ENCODE assay signal across 23 mouse cellular contexts in genomic region chr9:57867236-57867635, GRCm38 (mm10). TPM values are rescaled to one million over a fixed set of nuclear protein-coding genes. Genes with fewer than 3 reads are reported as not detected.
DNase-seq lines count a peak whose midpoint lies in the region; ATAC-seq and TF ChIP-seq lines count a peak whose summit lies in the region.
"Had no signal": no experiment of that assay in that cellular context is flagged by ENCODE, and none has a peak within 500 bp of the region (broad histone marks: within the 10 kb centered on the region; RNA-seq: fewer than 3 reads in every experiment).

No protein-coding gene starts in this region.

- no peak overlapping the region for H3K9ac ChIP-seq in forebrain, postnatal 0 days
- no peak overlapping the region for H3K9ac ChIP-seq in forebrain, embryonic 15.5 days (replicated peaks)
- H3K9ac ChIP-seq in liver, embryonic 11.5 days (ENCODE audit: low read depth, low read length), result no peak overlapping the region
- no peak overlapping the region for H3K9ac ChIP-seq in liver, postnatal 0 days (replicated peaks)
- H3K9ac ChIP-seq: forebrain, embryonic 13.5 days; hindbrain, embryonic 14.5 days; intestine, embryonic 15.5 days had no signal

- no peaks in the 10 kb centered on the region for H3K36me3 ChIP-seq in forebrain, postnatal 0 days (ENCODE audit: insufficient read depth)
- no peaks in the 10 kb centered on the region for H3K36me3 ChIP-seq in forebrain, embryonic 15.5 days
- no peaks in the 10 kb centered on the region for H3K36me3 ChIP-seq in liver, embryonic 11.5 days (ENCODE audit: control insufficient read depth, insufficient read depth, low read length)
- no peaks in the 10 kb centered on the region for H3K36me3 ChIP-seq in liver, postnatal 0 days (replicated peaks; ENCODE audit: insufficient read depth, low read length)
- H3K36me3 ChIP-seq: G1E; intestine, embryonic 15.5 days had no signal

- no peak; the same call in 1 of the 2 replicates for ATAC-seq in forebrain, postnatal 0 days
- ATAC-seq in forebrain, embryonic 15.5 days (replicated peaks), result no peak
- ATAC-seq in liver, embryonic 11.5 days (replicated peaks; ENCODE audit: low FRiP score), result no peak
- ATAC-seq in liver, postnatal 0 days, result no peak
- ATAC-seq: forebrain, embryonic 13.5 days; intestine, embryonic 15.5 days; midbrain, embryonic 16.5 days had no signal

- TF ChIP-seq EP300 in liver, postnatal 0 days (IDR thresholded peaks at IDR 0.05; ENCODE audit: low read depth), result no peak

- no peak for TF ChIP-seq CTCF in forebrain, postnatal 0 days (IDR thresholded peaks at IDR 0.05; ENCODE audit: low read depth)
- no peak for TF ChIP-seq CTCF in liver, postnatal 0 days (IDR thresholded peaks at IDR 0.05; ENCODE audit: low read depth)

- no peak overlapping the region for H3K4me2 ChIP-seq in forebrain, postnatal 0 days (ENCODE audit: low read depth)
- H3K4me2 ChIP-seq in forebrain, embryonic 15.5 days (replicated peaks), result no peak overlapping the region
- H3K4me2 ChIP-seq in liver, embryonic 11.5 days, result no peak overlapping the region
- H3K4me2 ChIP-seq in liver, postnatal 0 days (ENCODE audit: low read depth, low read length), result no peak overlapping the region
- H3K4me2 ChIP-seq: forebrain, embryonic 13.5 days; hindbrain, embryonic 14.5 days; intestine, embryonic 15.5 days had no signal

- WGBS in forebrain, postnatal 0 days, result 66% methylated on average over 4 of the region's 4 CpGs
- WGBS in forebrain, embryonic 15.5 days, result 78% methylated on average over 4 of the region's 4 CpGs
- WGBS in liver, embryonic 11.5 days, result 81% methylated on average over 4 of the region's 4 CpGs
- 84% methylated on average over 4 of the region's 4 CpGs for WGBS in liver, postnatal 0 days (ENCODE audit: insufficient replicate concordance)

- H3K27me3 ChIP-seq in forebrain, postnatal 0 days (ENCODE audit: insufficient read depth, low read length), result 0 out of 2 replicates have a peak, but pooled peaks cover 2% of the 10 kb centered on the region
- no peaks in the 10 kb centered on the region for H3K27me3 ChIP-seq in forebrain, embryonic 15.5 days
- H3K27me3 ChIP-seq in liver, embryonic 11.5 days (replicated peaks; ENCODE audit: control insufficient read depth, insufficient read depth, low read length), result no peaks in the 10 kb centered on the region
- no peaks in the 10 kb centered on the region for H3K27me3 ChIP-seq in liver, postnatal 0 days (ENCODE audit: insufficient read depth, low read length)
- H3K27me3 ChIP-seq: intestine, embryonic 15.5 days had no signal

- DNase-seq in forebrain, postnatal 0 days, result peak; percentile 25
- DNase-seq in liver, embryonic 11.5 days (ENCODE audit: low spot score), result peak; percentile 11
- DNase-seq in liver, postnatal 0 days, result no peak
- peak; percentile 18 to 82 for DNase-seq in left cerebral cortex, postnatal 25 days (ENCODE audit: low spot score in 2 of 2)
- peak; percentile 41 to 45 for DNase-seq in right cerebral cortex, postnatal 36 days (ENCODE audit: low spot score in 2 of 2)
- DNase-seq in adrenal gland, adult 2 months, result no peak
- DNase-seq in adrenal gland, adult 18-20 months (ENCODE audit: low spot score in 2 of 2), result no peak
- DNase-seq: adrenal gland, postnatal 36 days; cerebellum, adult 8-10 months; gastrocnemius, postnatal 10 days; heart, adult 18-20 months; heart, postnatal 36 days; kidney, adult 9 months; kidney, postnatal 4 days; liver had no signal

- H3K4me3 ChIP-seq in forebrain, postnatal 0 days (ENCODE audit: low read depth, low read length), result no peak overlapping the region
- H3K4me3 ChIP-seq in forebrain, embryonic 15.5 days, result no peak overlapping the region
- no peak overlapping the region for H3K4me3 ChIP-seq in liver, embryonic 11.5 days (ENCODE audit: low read depth, low read length)
- no peak overlapping the region for H3K4me3 ChIP-seq in liver, postnatal 0 days (ENCODE audit: low read depth, low read length)
- H3K4me3 ChIP-seq: erythroblast, embryonic 14.5 days; forebrain, embryonic 13.5 days; intestine, embryonic 15.5 days; megakaryocyte, embryonic 14.5 days had no signal

- no peak overlapping the region for H3K27ac ChIP-seq in forebrain, postnatal 0 days (ENCODE audit: low read depth, low read length)
- no peak overlapping the region for H3K27ac ChIP-seq in forebrain, embryonic 15.5 days (replicated peaks)
- no peak overlapping the region for H3K27ac ChIP-seq in liver, embryonic 11.5 days (ENCODE audit: low read depth, low read length)
- H3K27ac ChIP-seq in liver, postnatal 0 days (ENCODE audit: low read depth), result no peak overlapping the region
- H3K27ac ChIP-seq: forebrain, embryonic 13.5 days; hindbrain, embryonic 14.5 days; intestine, embryonic 15.5 days had no signal

- intact Hi-C loops in left cerebral cortex, postnatal 25 days (cut with DNase I), result loop anchor here (1.0 to 5.0 kb wide), 2 partner anchors 35 to 65 kb away; no protein-coding TSS in a partner anchor

- no peaks in the 10 kb centered on the region for H3K4me1 ChIP-seq in forebrain, postnatal 0 days (ENCODE audit: insufficient read depth)
- peaks cover 6% of the 10 kb centered on the region for H3K4me1 ChIP-seq in forebrain, embryonic 15.5 days
- no peaks in the 10 kb centered on the region for H3K4me1 ChIP-seq in liver, embryonic 11.5 days (replicated peaks; ENCODE audit: control insufficient read depth, insufficient read depth, low read length)
- H3K4me1 ChIP-seq in liver, postnatal 0 days (ENCODE audit: insufficient read depth), result no peaks in the 10 kb centered on the region
- H3K4me1 ChIP-seq: intestine, embryonic 15.5 days had no signal

- no peaks in the 10 kb centered on the region for H3K9me3 ChIP-seq in forebrain, postnatal 0 days (ENCODE audit: low read length)
- no peaks in the 10 kb centered on the region for H3K9me3 ChIP-seq in forebrain, embryonic 15.5 days
- no peaks in the 10 kb centered on the region for H3K9me3 ChIP-seq in liver, embryonic 11.5 days (ENCODE audit: control insufficient read depth, low read length)
- no peaks in the 10 kb centered on the region for H3K9me3 ChIP-seq in liver, postnatal 0 days (ENCODE audit: low read length)
- H3K9me3 ChIP-seq: forebrain, embryonic 13.5 days; G1E; intestine, embryonic 15.5 days; megakaryocyte, embryonic 14.5 days had no signal

RNA-seq across cellular contexts. Expression of gene Arid3b, which starts 30.6 kb away (rescaled TPM):
- 4.7 and 5.5 TPM in 2 replicates for total RNA-seq in forebrain, postnatal 0 days (2014; rRNA removed)
- 3.1 and 3.8 TPM in 2 replicates for polyA plus RNA-seq in forebrain, postnatal 0 days (2015; fragmentation: Nextera tagmentation; extraction: Ambion mirVana)
- polyA plus RNA-seq in forebrain, embryonic 15.5 days (2015; fragmentation: Nextera tagmentation; extraction: Ambion mirVana), result 8.0 and 9.2 TPM in 2 replicates
- 20.3 and 21.4 TPM in 2 replicates for polyA plus RNA-seq in liver, embryonic 11.5 days (2014; fragmentation: Nextera tagmentation; extraction: Ambion mirVana)
- polyA plus RNA-seq in liver, postnatal 0 days (2015; fragmentation: Nextera tagmentation; extraction: Ambion mirVana), result 4.6 and 4.7 TPM in 2 replicates
- 10 to 100 TPM in 1 of 2 experiments, 1 to 10 TPM in 1; 8.7 to 10.7 TPM for total RNA-seq in left cerebral cortex, postnatal 25 days (2021)
- total RNA-seq in adrenal gland, adult 2 months (2021), result 1 to 10 TPM; 3.4 to 5.5 TPM
- 6.9 and 8.8 TPM in 2 replicates for polyA plus RNA-seq in adrenal gland, adult 2 months (2012; rRNA removed)
- 1 to 10 TPM; 5.4 to 7.1 TPM for total RNA-seq in adrenal gland, adult 18-20 months (2021)

RNA-seq across cellular contexts. Expression of gene Ubl7, which starts 43.5 kb away (rescaled TPM):
- 81.7 and 92.6 TPM in 2 replicates for total RNA-seq in forebrain, postnatal 0 days (2014; rRNA removed)
- 152 and 155 TPM in 2 replicates for polyA plus RNA-seq in forebrain, postnatal 0 days (2015; fragmentation: Nextera tagmentation; extraction: Ambion mirVana)
- polyA plus RNA-seq in forebrain, embryonic 15.5 days (2015; fragmentation: Nextera tagmentation; extraction: Ambion mirVana), result 171 and 176 TPM in 2 replicates
- polyA plus RNA-seq in liver, embryonic 11.5 days (2014; fragmentation: Nextera tagmentation; extraction: Ambion mirVana), result 92.3 and 93.3 TPM in 2 replicates
- polyA plus RNA-seq in liver, postnatal 0 days (2015; fragmentation: Nextera tagmentation; extraction: Ambion mirVana), result 51.2 and 51.4 TPM in 2 replicates
- total RNA-seq in left cerebral cortex, postnatal 25 days (2021), result 100 to 1,000 TPM; 103 to 113 TPM
- total RNA-seq in adrenal gland, adult 2 months (2021), result 10 to 100 TPM; 73.9 to 81.5 TPM
- 273 and 305 TPM in 2 replicates for polyA plus RNA-seq in adrenal gland, adult 2 months (2012; rRNA removed)
- 10 to 100 TPM; 66.7 to 73.4 TPM for total RNA-seq in adrenal gland, adult 18-20 months (2021)

Comparison
In these comparisons a context has a peak if more than half of its experiments do, and no peak if none do; other contexts are left out.
1. DNase-seq: peak in forebrain, postnatal 0 days (single experiment), liver, embryonic 11.5 days (single experiment), left cerebral cortex, postnatal 25 days (2 of 2) and right cerebral cortex, postnatal 36 days (2 of 2); none in liver, postnatal 0 days (single experiment), adrenal gland, adult 2 months (single experiment) and adrenal gland, adult 18-20 months (0 of 2).